Mouse (Mus musculus): Measurements from ENCODE around the gene Jak3.
"Not testable (repeated sequence)": the region's sequence is repeated elsewhere in the genome, so short reads cannot be mapped to it uniquely, and the experiment has no call there.

The Jak3 gene

DNA sequence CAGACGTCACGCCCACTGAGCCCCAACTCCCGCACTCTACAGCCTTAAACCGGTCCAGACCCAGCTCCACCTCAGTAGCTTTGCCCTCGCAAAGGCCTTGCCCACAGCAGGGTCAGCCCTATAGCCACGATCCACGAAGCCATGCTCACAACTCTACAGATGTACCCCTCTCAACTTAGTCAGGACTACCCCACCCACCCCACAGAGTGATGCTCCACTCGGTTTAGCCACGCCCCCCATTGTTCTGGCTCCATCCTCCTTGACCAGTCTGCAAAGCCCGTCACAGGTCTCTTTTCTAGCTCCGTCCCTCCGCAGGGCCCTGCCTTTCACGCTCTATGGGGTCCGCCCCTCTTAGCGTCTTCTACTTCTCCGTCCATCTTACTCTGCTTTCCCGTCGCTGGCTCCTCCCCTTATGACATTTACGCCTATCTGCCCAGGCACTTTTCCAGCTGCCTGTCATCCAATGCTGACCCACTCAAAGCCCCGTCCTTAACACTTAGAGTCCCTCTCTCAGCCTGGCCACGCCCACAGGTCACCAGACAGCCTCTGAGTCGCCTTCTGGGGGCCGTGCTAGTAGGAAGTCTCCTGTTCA, 10.1 kb downstream of the Jak3 start:
- no peak for DNase-seq (ENCODE audit: extremely low spot score)

DNA sequence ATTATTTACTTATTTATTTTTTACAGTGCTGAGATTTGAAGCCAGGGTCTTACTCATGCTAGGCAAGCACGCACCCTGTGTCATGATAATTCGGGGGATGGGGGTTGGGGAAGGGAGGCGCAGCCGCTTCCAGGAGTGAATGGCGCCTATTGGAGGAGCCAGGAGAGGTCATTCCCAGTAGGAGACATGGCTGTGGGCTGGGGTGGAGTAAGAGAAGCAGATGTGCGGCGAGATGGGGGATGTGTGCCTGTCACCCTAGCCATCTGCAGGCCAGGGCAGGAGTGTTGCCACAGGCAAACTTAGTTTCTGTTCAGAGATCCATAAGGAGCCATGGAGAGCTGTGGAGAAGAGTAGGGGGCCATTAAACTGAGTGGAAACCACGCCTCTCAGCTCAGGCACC, 11.5 kb downstream of the Jak3 start:
- no peak for DNase-seq (ENCODE audit: extremely low spot score)

DNA sequence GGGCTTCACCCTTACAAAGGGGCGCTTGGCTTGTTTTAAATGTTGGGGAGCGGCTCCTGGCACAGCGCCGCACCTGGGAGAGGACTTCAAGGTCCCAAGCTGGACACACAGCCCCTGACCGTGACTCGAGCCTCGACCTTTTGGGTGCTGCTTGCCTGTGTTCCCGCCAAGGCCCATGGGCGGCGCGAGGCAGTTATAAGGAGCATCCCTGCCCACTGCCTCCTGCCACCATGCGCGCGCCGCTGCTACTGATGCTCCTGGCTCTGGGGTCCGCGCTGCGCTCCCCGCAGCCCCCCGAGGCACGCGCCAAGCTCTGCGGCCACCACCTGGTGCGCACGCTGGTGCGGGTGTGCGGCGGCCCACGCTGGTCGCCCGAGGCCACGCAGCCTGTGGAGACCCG, 12.9 kb downstream of the Jak3 start, which contains the start of gene Insl3:
Insl3 (plus strand) TSS at position 187 of the 400 bp plus-strand sequence.
- no peak for DNase-seq (ENCODE audit: extremely low spot score)

DNA sequence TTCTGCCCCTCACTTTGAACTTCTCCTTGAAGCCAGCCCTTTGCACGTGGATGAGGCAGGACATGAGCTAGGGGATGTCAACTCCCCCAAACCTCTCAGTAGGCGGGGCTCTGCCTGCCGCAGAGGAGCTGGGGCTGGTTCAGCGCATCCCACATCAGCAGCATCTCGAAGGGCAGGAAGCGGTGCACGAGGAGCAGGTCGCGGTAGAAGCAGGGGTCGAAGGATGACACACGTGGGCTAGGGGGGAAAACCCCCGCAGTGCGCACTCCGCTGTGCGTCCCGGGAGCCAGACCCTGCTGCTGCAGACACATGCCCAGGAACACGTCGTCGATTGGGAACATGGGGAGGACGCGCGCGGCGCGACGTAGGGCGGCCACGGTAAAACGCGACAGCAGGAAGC, 16.4 kb downstream of the Jak3 start:
- no peak for DNase-seq (ENCODE audit: extremely low spot score)

DNA sequence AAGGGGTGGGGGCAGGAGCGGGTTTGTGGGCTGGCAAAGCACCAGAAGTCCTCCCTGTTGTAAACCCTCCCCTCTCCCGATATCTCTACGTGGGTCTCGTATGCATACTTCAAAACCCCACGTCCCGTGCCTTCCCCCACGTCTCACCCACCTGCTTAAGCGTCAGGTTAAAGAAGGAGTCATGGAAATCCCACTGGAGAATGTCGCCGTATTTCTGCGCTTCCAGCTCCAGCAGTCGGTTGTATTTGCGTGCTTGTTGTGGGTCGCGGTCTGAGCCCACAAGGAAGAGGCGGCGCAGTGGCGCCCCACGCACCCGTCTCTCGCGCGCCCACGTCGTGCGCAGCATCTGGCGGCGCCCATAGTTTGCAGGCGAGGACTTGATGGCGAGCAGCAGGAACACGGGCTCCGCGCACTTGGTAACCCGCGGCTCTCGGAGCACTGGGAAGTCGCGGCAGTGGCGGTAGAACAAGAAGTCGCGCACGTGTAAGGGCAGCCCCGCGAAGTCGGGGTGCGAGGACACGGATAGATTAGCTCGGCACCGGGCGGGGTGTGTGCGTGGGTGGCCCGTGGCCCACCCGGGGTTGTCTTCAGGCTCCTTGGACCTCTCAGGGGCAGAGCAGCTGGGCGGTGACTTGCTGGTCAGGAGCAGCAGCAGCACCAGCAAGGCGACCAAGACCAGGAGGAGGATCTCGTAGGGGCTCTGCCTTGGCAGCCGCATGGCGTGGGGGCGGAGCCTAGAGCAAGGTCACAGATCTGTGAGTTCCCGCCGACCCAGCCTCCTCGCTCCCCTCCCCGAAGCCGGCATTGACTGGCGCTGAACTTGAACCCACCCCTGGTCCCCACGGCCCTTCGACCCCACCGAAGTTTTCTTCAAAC, 17.3 kb downstream of the Jak3 start:
- DNase-seq (ENCODE audit: extremely low spot score): no peak

- DNase-seq (ENCODE audit: extremely low spot score): not testable (repeated sequence)
These were observed 19.4 kb downstream of the Jak3 start for GRCm38 (mm10) chr8:71695456-71695855.

GRCm38 (mm10) chr8:71700493-71701269, 24.6 kb downstream of the Jak3 start:
- DNase-seq (ENCODE audit: extremely low spot score): no peak

DNA sequence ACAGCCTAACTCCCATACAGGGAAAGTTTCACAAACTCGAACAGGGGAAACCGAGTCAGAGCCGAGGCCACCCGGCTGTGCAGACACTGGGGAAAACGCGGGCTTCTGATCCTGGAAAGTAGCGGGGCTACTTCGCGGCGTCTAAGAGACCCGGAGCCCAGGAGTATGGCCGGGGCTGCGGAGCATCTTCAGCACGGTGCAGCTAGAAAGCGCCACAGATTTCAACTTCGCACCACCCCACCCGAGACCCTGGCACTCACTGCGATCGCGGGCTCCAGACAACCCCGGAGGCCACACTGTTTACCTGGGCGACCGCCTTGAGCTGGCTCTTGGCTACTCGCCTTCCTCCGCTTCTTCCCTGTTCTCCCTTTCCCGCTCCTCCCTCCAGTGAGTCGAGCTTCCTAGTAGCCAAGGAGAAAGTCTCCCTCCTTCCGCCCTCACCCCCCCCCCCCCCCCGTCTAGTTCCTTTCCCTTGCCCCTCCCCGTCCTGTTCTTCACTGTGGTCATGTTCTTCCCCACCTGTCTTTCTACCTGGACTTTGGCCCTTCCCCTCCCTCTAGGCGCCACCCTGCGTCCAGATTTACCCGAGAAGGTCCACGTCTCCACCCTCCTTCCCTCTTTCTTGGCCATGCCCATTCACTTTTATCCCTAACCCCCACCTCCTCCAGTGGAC, 25.5 kb downstream of the Jak3 start, which contains the start of gene B3gnt3:
B3gnt3 (minus strand) TSS at position 376 of the 673 bp plus-strand sequence.
- no peak for DNase-seq (ENCODE audit: extremely low spot score)

- no peak for DNase-seq (ENCODE audit: extremely low spot score)
These were observed 26.0 kb downstream of the Jak3 start for GRCm38 (mm10) chr8:71702087-71702432.

DNA sequence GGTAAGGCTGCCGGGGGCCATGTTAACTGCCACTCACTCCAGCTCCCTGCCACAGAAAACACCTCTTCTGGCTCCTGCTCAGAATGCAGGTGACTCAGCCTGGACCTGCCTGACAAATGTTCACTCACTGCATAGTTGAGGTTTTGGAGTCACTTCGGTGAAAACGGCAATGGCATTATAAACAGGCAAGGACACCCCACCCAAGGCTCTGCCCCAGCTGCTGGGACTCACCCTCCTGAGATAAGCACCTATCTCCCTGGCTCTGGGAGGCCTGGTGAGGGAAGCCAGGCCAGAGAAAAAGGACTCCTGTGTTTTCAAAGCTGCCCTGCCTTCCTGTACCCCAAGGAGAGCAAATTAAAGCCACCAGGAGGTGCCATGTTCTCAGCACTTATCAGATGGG, 26.8 kb downstream of the Jak3 start:
- DNase-seq (ENCODE audit: extremely low spot score): no peak

GRCm38 (mm10) chr8:71703400-71703799, 27.3 kb downstream of the Jak3 start:
- DNase-seq (ENCODE audit: extremely low spot score): not testable (repeated sequence)

DNA sequence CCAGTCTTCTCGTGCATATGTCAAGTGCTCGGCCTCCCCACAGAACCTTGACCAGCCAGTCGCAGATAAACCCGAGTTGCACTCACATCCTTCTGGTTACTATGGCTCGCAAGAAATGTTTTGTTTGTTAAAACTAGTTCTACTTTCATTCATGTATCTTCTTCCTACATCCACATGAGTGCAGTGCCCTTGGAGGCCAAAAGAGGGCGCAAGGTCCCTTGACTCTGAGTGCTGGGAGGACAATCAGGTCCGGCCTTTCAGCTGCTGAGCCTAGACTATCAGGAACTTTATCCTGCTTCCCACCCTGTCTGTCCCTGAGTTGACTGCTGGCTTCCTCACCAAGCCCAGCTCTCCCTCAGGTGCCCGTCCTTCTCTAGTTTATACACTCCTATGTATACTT, 31.8 kb downstream of the Jak3 start:
- DNase-seq (ENCODE audit: extremely low spot score): no peak

- DNase-seq (ENCODE audit: extremely low spot score): no peak
These were observed 33.2 kb downstream of the Jak3 start for GRCm38 (mm10) chr8:71709134-71709799.

GRCm38 (mm10) chr8:71709800-71710446, 33.8 kb downstream of the Jak3 start:
- DNase-seq (ENCODE audit: extremely low spot score): peak; percentile 88

- DNase-seq (ENCODE audit: extremely low spot score): no peak
These were observed 35.5 kb downstream of the Jak3 start for GRCm38 (mm10) chr8:71711574-71711973.

DNA sequence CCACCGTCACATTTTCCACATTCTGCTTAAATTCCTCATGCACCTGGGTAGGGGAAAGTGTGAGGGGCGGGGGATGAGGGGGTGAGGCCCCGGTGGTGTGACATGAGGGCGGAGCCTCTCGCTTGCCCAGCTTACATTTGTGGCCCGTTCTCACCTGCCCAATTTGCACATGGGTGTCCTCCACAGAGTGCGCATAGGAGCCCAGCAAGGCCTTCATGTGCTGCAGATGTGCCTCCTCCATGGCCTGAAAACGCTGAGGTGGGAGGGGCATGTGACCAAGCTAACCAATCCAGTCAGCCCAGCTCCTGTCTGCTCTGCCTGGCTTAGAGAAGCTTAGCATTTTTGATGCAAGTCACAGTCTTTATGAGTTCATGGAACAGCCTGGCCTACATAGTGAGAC, 39.4 kb downstream of the Jak3 start:
- no peak for DNase-seq (ENCODE audit: extremely low spot score)

DNA sequence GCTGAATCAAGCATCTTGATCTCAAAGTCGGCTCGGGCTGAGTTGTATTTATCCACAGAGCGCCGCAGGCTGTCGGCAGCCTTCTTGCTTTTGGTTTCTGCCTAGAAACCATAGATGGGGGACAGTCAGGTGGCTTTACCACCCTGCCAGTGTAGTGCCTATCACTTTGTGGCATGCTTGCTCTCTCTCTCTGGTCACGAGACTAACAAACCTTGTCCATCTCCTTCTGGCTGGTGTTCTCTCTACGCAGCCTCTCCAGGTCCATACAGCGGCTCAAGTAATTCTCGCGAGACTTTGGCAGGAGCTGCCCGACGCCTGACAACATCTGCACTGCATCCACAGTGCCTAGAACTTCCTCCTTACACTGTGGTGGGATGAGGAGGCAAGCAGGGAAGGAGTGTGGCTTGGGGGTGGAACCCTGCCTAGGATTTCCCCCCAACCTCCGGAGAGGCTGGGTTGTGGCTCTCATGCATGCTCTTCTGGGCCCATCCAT, 40.5 kb downstream of the Jak3 start:
- no peak for DNase-seq (ENCODE audit: extremely low spot score)

- DNase-seq (ENCODE audit: extremely low spot score): no peak
These were observed 41.0 kb downstream of the Jak3 start for GRCm38 (mm10) chr8:71717096-71717495.

GRCm38 (mm10) chr8:71718252-71718651, 42.2 kb downstream of the Jak3 start:
- no peak for DNase-seq (ENCODE audit: extremely low spot score)

GRCm38 (mm10) chr8:71719218-71719617, 43.1 kb downstream of the Jak3 start:
- DNase-seq (ENCODE audit: extremely low spot score): no peak

Data from embryo, embryonic 9.5 days (tissue).